Mouse (Mus musculus): ENCODE measurements around the gene Eif3l.

- TF ChIP-seq POLR2A (IDR thresholded peaks at IDR 0.05; ENCODE audit: low read depth, low read length) (no peak), CTCF (conservative IDR thresholded peaks at IDR 0.05; ENCODE audit: insufficient read depth, insufficient read length, low read depth, low read length) (no peak)
Measured at GRCm38 (mm10) chr15:79127101-79127500, 52.1 kb downstream of the Eif3l start.

Data from kidney, adult 2 months (tissue).